Mouse (Mus musculus) CH12.LX (cell line): ENCODE measurements at regions not wholly inside any gene's neighbourhood (a gene's known extent, or its start where the extent isn't known, plus 50 kb on each side); places are given as distances from the start of the nearest gene placed in this dataset.

Source experiments
- DNase-seq: peaks from one replicate; pipeline ENCODE4 v3.0.0-alpha.2; 2013; ENCODE audit errors: extremely low read depth
- H3K27ac ChIP-seq: 2 replicates; pipeline ENCODE4 v1.5.1; 2012; ENCODE audit warnings: low read depth, mild to moderate bottlenecking, control low read depth, moderate library complexity; ENCODE audit not compliant: insufficient read depth
- H3K27me3 ChIP-seq: replicated peaks from 2 replicates; pipeline ENCODE3; 2012; ENCODE audit warnings: inconsistent platforms
- H3K36me3 ChIP-seq, 2 experiments: replicated peaks in 1 of 2; 2 replicates each; pipeline versions ENCODE3 to v1.6.1; 2012; ENCODE audit warnings: inconsistent platforms in 1 of 2, low read length in 1 of 2, mild to moderate bottlenecking in 1 of 2, mixed read lengths in 1 of 2, moderate library complexity in 1 of 2; ENCODE audit not compliant: control insufficient read depth in 1 of 2, insufficient read depth in 1 of 2
- H3K4me1 ChIP-seq, 2 experiments: 2 replicates each; pipeline ENCODE4 v1.6.1; 2012; ENCODE audit warnings: inconsistent platforms in 1 of 2, moderate library complexity in 1 of 2; ENCODE audit not compliant: insufficient read depth in 2 of 2, control insufficient read depth in 1 of 2
- H3K4me2 ChIP-seq: 2 replicates; pipeline ENCODE4 v1.6.1; 2012; ENCODE audit warnings: low read depth, mild to moderate bottlenecking, control low read depth; ENCODE audit not compliant: poor library complexity, insufficient read depth, severe bottlenecking
- H3K4me3 ChIP-seq, 3 experiments: fragments of 150-350 bp in 1 of 3; sonication (generic) in 1 of 3; replicated peaks in 1 of 3; 2 replicates each; pipeline versions ENCODE3 to v1.5.1; 2011 to 2012; ENCODE audit warnings: low read depth in 2 of 3, low read length in 2 of 3, mild to moderate bottlenecking in 2 of 3, moderate library complexity in 2 of 3, control low read depth in 1 of 3, improper control_type of control experiment in 1 of 3, inconsistent platforms in 1 of 3, mixed read lengths in 1 of 3; ENCODE audit not compliant: poor library complexity in 1 of 3
- H3K79me2 ChIP-seq: replicated peaks from 2 replicates; pipeline ENCODE4 v1.6.1; 2012; ENCODE audit warnings: mild to moderate bottlenecking, moderate library complexity; ENCODE audit not compliant: control insufficient read depth, poor library complexity, insufficient read depth, severe bottlenecking; ENCODE audit errors: extremely low read depth
- H3K9ac ChIP-seq: 2 replicates; pipeline ENCODE4 v1.6.1; 2012; ENCODE audit warnings: low read depth, mild to moderate bottlenecking, control low read depth, moderate library complexity; ENCODE audit not compliant: insufficient read depth
- H3K9me3 ChIP-seq: replicated peaks from 2 replicates; pipeline ENCODE3; 2012; ENCODE audit warnings: low read length, inconsistent platforms, mixed read lengths
- CHD1 ChIP-seq: IDR thresholded peaks from 2 replicates; pipeline ENCODE4 v1.6.1; 2012; ENCODE audit warnings: low read depth, low read length, improper control_type of control experiment, inconsistent platforms
- CHD2 ChIP-seq: IDR thresholded peaks from 2 replicates; pipeline ENCODE4 v1.6.1; 2011; ENCODE audit warnings: low read length, improper control_type of control experiment
- ELF1 ChIP-seq: IDR thresholded peaks from 2 replicates; pipeline ENCODE4 v1.6.1; 2014; ENCODE audit warnings: low read depth, mild to moderate bottlenecking, inconsistent platforms, low read length, improper control_type of control experiment
- EP300 ChIP-seq: IDR thresholded peaks from 2 replicates; pipeline ENCODE4 v1.6.1; 2011; ENCODE audit warnings: low read length, improper control_type of control experiment
- GABPA ChIP-seq: IDR thresholded peaks from 2 replicates; pipeline ENCODE4 v1.6.1; 2012; ENCODE audit warnings: low read depth, low read length, improper control_type of control experiment, inconsistent platforms; ENCODE audit not compliant: insufficient replicate concordance
- HCFC1 ChIP-seq: IDR thresholded peaks from 2 replicates; pipeline ENCODE4 v1.6.1; 2012; ENCODE audit warnings: low read depth, mild to moderate bottlenecking, inconsistent platforms, low read length, improper control_type of control experiment
- IRF4 ChIP-seq: IDR thresholded peaks from 2 replicates; pipeline ENCODE4 v1.6.1; 2014; ENCODE audit warnings: low read depth, mild to moderate bottlenecking, inconsistent platforms, low read length, improper control_type of control experiment
- JUN ChIP-seq: IDR thresholded peaks from 2 replicates; pipeline ENCODE4 v1.6.1; 2011; ENCODE audit warnings: low read depth, mild to moderate bottlenecking, low read length, improper control_type of control experiment, moderate library complexity; ENCODE audit not compliant: insufficient read depth
- KAT2A ChIP-seq: IDR thresholded peaks from 2 replicates; pipeline ENCODE4 v1.6.1; 2012; ENCODE audit warnings: low read length, improper control_type of control experiment, inconsistent platforms; ENCODE audit not compliant: insufficient replicate concordance
- MAFK ChIP-seq: IDR thresholded peaks from 2 replicates; pipeline ENCODE4 v1.6.1; 2011; ENCODE audit warnings: low read length, improper control_type of control experiment; ENCODE audit not compliant: insufficient replicate concordance
- MAX ChIP-seq: IDR thresholded peaks from 2 replicates; pipeline ENCODE4 v1.6.1; 2011; ENCODE audit warnings: low read length, improper control_type of control experiment
- MXI1 ChIP-seq: IDR thresholded peaks from 2 replicates; pipeline ENCODE4 v1.6.1; 2011; ENCODE audit warnings: mild to moderate bottlenecking, low read depth, low read length, improper control_type of control experiment
- MYC ChIP-seq: IDR thresholded peaks from 2 replicates; pipeline ENCODE4 v1.6.1; 2011; ENCODE audit warnings: low read depth, mild to moderate bottlenecking, improper control_type of control experiment, low read length
- NELFE ChIP-seq: IDR thresholded peaks from 2 replicates; pipeline ENCODE4 v1.6.1; 2011; ENCODE audit warnings: low read depth, low read length, improper control_type of control experiment
- NRF1 ChIP-seq: IDR thresholded peaks from 2 replicates; pipeline ENCODE4 v1.6.1; 2014; ENCODE audit warnings: low read depth, mild to moderate bottlenecking, inconsistent platforms, low read length, improper control_type of control experiment, moderate library complexity
- PAX5 ChIP-seq: IDR thresholded peaks from 2 replicates; pipeline ENCODE4 v1.6.1; 2012; ENCODE audit warnings: low read length, inconsistent platforms, mixed read lengths
- POLR2AphosphoS2 ChIP-seq: IDR thresholded peaks from 2 replicates; pipeline ENCODE4 v1.6.1; 2011; ENCODE audit warnings: low read depth, low read length, improper control_type of control experiment
- RAD21 ChIP-seq: IDR thresholded peaks from 2 replicates; pipeline ENCODE4 v1.6.1; 2011; ENCODE audit warnings: low read depth, mild to moderate bottlenecking, low read length, improper control_type of control experiment, moderate library complexity
- TBP ChIP-seq: conservative IDR thresholded peaks from 2 replicates; pipeline ENCODE4 v1.6.1; 2011; ENCODE audit warnings: low read depth, low read length, improper control_type of control experiment
- UBTF ChIP-seq: IDR thresholded peaks from 2 replicates; pipeline ENCODE4 v1.6.1; 2012; ENCODE audit warnings: low read depth, mild to moderate bottlenecking, inconsistent platforms, low read length, improper control_type of control experiment, moderate library complexity
- USF1 ChIP-seq: IDR thresholded peaks from 2 replicates; pipeline ENCODE4 v1.6.1; 2014; ENCODE audit warnings: low read depth, mild to moderate bottlenecking, inconsistent platforms, low read length, improper control_type of control experiment
- USF2 ChIP-seq: conservative IDR thresholded peaks from 2 replicates; pipeline ENCODE4 v1.6.1; 2011; ENCODE audit warnings: low read depth, low read length, improper control_type of control experiment
- ZC3H11A ChIP-seq: IDR thresholded peaks from 2 replicates; pipeline ENCODE4 v1.6.1; 2012; ENCODE audit warnings: low read depth, mild to moderate bottlenecking, inconsistent platforms, low read length, improper control_type of control experiment
- ZMIZ1 ChIP-seq: IDR thresholded peaks from 2 replicates; pipeline ENCODE4 v1.6.1; 2012; ENCODE audit warnings: low read depth, mild to moderate bottlenecking, inconsistent platforms, low read length, improper control_type of control experiment
- ZNF384 ChIP-seq: IDR thresholded peaks from 2 replicates; pipeline ENCODE4 v1.6.1; 2012; ENCODE audit warnings: low read depth, low read length, improper control_type of control experiment, inconsistent platforms
- dilution Hi-C: fragments of 300-500 bp; cut with MboI; formaldehyde crosslinking; loops from 2 replicates; pipeline ENCODE4 v1.14.3; 2020; ENCODE audit warnings: low sequenced_read_pairs; ENCODE audit not compliant: extremely low pct_unique_long_range_greater_than_20kb, extremely low pct_ligation_motif_present
- in situ Hi-C: fragments of 300-500 bp; cut with MboI; formaldehyde crosslinking; loops from 3 replicates; pipeline ENCODE4 v1.14.3; 2019; ENCODE audit warnings: low sequenced_read_pairs, low pct_ligation_motif_present, low pct_unique_long_range_greater_than_20kb, mixed read lengths

DNA sequence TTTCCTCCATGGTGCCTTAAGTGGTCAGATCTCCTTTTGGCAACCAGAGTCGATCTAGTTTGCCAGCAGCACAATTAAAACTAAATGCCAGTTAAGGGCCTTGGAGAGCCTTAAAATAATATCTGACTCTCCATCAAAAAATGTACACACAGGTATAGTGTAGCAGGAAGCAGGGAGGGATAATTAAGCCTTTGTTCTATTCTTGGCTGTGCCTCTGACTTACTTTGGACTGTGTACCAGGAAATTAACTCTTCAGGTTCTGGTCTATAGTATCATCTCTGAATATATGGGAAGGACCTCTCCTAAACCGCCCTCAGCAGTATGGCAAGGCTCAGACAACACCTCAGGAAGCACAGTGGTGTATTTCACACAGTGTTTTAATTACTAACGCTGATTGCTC, 133.0 kb downstream of the Erv3 start:
- H3K9ac ChIP-seq, result no peak overlapping the region
- peaks cover 82% of the 10 kb centered on the region for H3K27me3 ChIP-seq
- in situ Hi-C loops, result no loop called here
- no peaks in the 10 kb centered on the region for H3K4me1 ChIP-seq
- no peak overlapping the region for H3K4me3 ChIP-seq
- no peak for DNase-seq
- H3K4me2 ChIP-seq, result no peak overlapping the region
- TF ChIP-seq ELF1, result no peak
- TF ChIP-seq CHD1, result no peak
- no peak for TF ChIP-seq MAFK
- no peak for TF ChIP-seq KAT2A
- TF ChIP-seq HCFC1, result no peak
- TF ChIP-seq POLR2AphosphoS2, result no peak
- no peak for TF ChIP-seq JUN
- no peak for TF ChIP-seq MYC
- TF ChIP-seq GABPA, result no peak
- TF ChIP-seq TBP, result no peak
- no peak for TF ChIP-seq MXI1
- no peak for TF ChIP-seq ZNF384
- no peak for TF ChIP-seq NELFE
- no peak for TF ChIP-seq MAX
- TF ChIP-seq NRF1, result no peak
- no peak for TF ChIP-seq RAD21
- TF ChIP-seq ZMIZ1, result no peak
- no peak for TF ChIP-seq CHD2
- TF ChIP-seq IRF4, result no peak
- no peak for TF ChIP-seq USF2
- TF ChIP-seq, all 38 proteins: peak for 0
- H3K36me3 ChIP-seq, result no peaks in the 10 kb centered on the region
- H3K27ac ChIP-seq, result no peak overlapping the region
- H3K9me3 ChIP-seq, result no peaks in the 10 kb centered on the region
- H3K79me2 ChIP-seq, result no peaks in the 10 kb centered on the region
- dilution Hi-C loops, result no loop called here

DNA sequence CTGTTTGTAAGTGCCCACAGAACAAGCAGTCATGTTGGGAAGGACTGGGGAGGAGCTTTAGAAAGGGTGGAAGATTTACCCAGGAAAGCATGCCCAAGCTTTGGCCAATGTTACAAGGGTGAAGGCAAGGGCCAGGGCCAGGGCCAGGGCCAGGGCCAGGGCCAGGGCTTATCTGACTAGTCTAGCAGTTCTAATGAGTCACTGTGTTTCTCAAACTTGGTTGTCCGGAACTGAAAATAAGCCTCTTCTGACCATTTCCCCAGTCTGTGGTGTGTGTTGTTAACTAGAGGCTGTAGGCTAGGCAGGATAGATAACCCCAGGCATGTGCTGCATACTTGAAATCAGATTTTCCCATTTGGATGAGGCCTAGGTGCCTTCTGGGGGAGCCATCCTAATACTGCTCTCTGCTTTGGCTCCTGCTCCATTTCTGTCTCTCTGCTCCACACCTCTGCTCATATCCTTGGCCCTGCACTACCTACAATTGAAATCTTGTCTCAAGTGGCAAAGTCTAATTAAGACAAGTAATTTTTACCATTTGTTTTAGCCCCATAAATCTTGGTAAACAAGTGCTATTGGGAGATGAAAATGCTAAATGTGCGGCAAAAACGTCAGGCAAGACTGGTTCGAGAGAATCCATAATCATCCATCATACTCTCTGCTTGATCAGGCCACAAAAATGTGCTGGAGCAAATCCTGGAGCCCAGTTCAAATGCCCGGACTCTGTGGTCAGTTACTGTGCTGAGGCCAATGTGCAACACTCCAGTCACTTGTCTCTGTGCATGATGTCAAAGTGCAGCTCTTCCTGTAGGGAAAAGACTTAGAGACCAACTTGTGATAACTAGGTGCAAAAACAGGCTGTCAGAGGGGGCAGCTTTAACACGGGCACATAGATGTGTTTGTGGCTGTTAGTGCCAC, 137.7 kb downstream of the Erv3 start:
- Histone ChIP-seq H3K4me1 (no peaks in the 10 kb centered on the region), H3K4me2 (no peak overlapping the region), H3K36me3 (no peaks in the 10 kb centered on the region), H3K9ac (no peak overlapping the region), H3K27ac (no peak overlapping the region), H3K9me3 (peaks cover 4% of the 10 kb centered on the region), H3K4me3 (no peak overlapping the region), H3K79me2 (no peaks in the 10 kb centered on the region), H3K27me3 (peaks cover 79% of the 10 kb centered on the region)
- TF ChIP-seq USF1 (no peak), USF2 (no peak), MAX (no peak), UBTF (no peak), ZC3H11A (no peak), PAX5 (no peak), MXI1 (no peak), EP300 (no peak)
- DNase-seq, result no peak
- in situ Hi-C loops, result no loop called here
- dilution Hi-C loops, result no loop called here
